Mouse (Mus musculus) naive thymus-derived CD4-positive, alpha-beta T cell, adult 2 months (primary cell): ENCODE data around the gene Arid5b.

Experiments
- DNase-seq: peaks from one replicate; pipeline ENCODE4 v3.0.0-alpha.2; 2011; ENCODE audit warnings: low read depth

The Arid5b gene

DNA sequence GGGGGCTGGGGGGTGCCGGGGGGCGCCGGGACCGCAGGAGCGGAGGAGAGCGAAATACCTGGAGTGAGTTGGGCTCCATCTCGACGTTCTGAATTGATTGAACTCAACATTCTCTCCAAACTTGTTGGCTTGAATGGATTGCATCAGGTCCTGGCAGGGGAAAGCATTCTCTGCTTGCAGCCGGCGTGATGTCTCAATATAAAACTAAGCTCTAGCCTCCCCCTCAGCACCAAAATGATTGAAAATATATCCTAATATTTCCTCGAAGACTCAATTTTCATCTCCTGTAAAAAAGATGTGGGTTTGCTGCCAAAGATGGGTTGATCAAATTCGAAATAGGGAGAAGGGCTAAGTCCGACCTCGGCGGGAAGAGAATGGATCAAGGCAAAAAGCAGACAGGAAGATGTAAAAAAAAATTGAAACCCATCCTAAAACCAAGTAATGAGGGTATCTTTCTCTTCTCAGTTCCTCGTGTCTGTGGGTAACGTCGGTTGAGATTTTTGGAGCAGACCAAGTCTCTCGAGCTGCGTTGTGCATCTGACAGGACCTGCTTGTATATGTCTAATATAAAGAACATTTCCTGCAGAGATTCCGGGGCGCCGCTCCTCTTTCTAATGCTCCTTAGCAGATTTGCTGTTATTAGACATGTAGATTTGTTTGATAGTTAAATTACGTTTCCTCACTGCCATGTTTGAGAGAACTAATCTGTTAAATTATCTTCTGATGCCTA is at the start of gene Arid5b:
Gene Arid5b (minus strand): TSS at position 109 of the 730 bp plus-strand sequence.
- peak; percentile 88 for DNase-seq

- DNase-seq: no peak
Measured at GRCm38 (mm10) chr10:68325378-68325777, 46.8 kb upstream of the Arid5b start.

DNA sequence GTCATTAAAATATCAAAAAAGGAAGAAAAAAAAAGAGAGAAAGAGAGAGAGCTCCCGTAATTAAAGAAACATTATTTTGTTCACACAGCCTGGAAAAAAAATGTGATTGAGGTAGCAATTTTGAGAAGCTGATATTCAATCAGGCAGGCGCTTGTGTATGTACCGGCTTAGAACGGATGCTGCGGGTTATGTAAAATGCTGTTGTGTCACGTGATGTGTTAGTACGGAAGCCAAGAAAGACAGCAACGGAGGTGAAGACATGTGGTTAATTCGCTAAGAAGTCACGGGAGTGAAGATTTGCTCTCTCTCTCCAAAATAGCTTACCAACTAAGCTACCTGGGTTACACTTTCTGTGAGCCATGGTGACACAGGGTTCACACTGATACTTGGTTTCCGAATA is 45.5 kb upstream of the Arid5b start:
- DNase-seq: no peak

DNA sequence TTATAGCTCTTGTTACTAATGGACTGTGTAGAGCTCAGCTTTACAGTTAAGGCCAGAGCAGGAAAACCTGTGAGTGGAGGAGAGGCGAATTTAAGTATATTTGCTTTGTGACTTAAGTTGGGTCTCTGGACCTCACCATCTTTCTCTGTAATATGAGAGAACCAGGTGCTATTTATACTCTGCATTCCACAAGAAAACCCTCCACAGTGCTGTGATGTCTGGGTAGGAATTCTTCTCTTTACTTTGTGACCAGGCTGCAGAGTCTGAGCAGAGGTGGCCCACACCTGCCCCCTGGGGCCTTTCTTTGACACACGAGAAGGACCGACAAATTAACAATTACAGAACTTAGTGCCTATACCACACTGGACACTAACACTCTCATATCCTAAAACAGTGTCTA is 44.6 kb upstream of the Arid5b start:
- DNase-seq: no peak

DNA sequence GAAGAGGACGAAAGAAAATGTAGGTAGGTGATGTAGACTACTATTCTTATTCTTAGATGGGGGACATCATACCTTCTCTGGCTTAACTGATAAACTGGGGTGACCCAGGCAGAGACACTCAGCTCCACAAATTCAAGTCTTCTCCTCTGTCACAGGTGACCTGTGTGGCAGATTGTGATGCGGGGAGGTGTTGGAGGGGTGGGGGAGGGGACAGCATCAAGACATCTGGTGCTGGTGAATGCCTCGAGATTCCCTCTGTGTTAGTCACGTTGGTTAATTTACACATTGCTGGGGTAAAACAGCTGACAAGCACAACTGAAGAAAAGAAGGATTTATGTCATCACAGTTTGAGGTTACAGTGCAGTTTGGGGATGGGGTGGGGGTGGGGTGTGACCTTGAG is 42.4 kb upstream of the Arid5b start:
- no peak for DNase-seq

GRCm38 (mm10) chr10:68320496-68320895 is 42.0 kb upstream of the Arid5b start:
- DNase-seq: no peak

GRCm38 (mm10) chr10:68319438-68319837 is 40.9 kb upstream of the Arid5b start:
- DNase-seq: no peak

- no peak for DNase-seq
Measured at GRCm38 (mm10) chr10:68318438-68318979, 40.0 kb upstream of the Arid5b start.

DNA sequence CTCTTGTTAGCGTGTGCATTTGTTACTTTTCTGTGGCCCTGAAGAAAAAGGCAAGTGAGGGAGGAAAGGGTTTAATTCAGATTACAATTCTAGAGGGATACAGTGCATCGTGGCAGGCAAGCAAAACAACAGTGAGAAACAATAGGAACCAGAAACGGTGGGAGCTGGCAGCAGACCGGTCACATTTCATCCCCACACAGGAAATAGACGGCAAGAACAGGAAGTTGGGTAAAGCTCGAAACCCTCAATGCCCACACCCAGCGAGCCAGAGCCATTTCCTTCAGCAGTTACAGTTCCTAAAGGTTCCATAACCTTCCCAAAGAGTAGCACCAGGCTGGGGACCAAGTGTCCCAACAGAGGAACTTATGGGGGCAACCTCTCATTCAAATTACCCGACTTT is 34.2 kb upstream of the Arid5b start:
- no peak for DNase-seq

GRCm38 (mm10) chr10:68301013-68301412 is 22.5 kb upstream of the Arid5b start:
- no peak for DNase-seq

GRCm38 (mm10) chr10:68289465-68289864 is 10.9 kb upstream of the Arid5b start:
- no peak for DNase-seq

DNA sequence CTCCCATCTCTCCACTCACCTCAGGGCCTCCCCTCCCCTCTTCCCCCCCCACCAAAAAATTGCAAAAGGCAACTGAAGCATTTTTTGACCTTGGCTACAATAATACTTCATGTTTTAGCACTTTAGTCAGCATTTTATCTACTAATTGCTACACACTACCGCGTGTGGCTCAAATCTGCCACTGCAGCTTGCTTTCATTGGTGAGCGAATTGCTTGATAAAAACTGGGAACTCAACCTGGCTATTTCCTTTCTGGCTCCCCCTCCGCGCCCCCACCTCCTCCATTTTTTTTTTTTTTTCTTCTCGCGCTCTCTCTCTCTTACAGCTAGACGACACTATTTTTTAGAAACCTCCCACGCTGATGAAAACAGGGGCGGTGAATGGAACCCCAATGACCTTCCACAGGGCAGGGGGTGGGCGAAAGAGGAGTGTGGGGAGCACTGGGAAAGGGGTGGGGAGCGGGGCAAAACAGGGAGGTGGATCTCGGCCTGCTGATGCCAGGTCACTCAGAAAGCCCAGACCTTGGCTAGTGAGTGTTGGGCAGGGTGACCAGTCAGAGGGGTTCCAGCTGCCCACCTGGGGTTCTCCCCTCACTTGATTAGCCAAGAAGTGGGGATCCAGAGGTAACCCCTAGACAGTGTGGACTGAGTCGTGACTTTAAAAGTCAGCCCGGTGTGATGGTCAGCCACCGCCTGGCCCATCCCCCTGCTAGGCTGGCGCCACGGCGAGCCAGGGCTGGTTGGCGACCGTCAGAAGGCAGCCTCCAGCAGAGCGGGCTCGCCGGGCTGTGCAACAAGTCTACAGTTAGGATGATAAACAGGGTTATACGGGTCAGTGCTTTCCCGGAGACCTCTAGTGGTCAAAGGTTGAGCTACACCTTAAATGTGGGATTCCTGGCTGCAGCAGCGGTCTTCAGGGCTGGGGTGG is 4.2 kb upstream of the Arid5b start:
- DNase-seq: peak; percentile 91

GRCm38 (mm10) chr10:68281775-68282106 is 3.2 kb upstream of the Arid5b start:
- no peak for DNase-seq

DNA sequence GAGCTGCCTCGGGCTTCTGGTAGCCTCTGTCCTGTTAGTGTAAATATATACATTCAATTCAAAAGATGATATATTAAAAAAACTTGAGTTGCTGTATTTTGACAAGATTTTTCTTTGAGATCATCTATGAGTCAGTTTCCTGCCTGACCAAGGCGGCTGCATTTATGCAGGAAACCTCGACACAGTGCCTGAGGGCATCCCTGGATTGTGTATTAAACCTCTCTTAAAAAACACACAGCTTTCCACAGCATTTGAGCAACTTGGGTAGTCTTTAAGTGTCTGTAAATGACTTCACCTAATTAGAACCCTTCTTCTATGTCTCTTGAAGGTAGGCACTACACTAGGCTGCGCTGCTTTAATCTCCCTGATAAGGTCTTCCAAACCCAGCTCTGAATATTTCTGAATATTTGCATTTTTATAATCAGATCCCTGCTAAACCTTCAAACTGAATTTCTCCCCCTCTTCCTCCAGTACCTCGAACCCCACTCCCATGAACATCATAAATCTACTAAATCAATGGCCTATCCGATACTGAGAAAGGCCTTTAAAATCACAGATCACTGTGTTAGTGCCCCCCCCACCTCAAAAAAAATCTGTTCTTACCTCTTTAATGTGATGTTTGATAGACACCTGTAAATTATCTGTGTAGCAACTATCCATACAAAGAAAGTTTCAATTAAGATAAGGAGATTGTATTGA is 2.7 kb upstream of the Arid5b start:
- DNase-seq: peak; percentile 28

DNA sequence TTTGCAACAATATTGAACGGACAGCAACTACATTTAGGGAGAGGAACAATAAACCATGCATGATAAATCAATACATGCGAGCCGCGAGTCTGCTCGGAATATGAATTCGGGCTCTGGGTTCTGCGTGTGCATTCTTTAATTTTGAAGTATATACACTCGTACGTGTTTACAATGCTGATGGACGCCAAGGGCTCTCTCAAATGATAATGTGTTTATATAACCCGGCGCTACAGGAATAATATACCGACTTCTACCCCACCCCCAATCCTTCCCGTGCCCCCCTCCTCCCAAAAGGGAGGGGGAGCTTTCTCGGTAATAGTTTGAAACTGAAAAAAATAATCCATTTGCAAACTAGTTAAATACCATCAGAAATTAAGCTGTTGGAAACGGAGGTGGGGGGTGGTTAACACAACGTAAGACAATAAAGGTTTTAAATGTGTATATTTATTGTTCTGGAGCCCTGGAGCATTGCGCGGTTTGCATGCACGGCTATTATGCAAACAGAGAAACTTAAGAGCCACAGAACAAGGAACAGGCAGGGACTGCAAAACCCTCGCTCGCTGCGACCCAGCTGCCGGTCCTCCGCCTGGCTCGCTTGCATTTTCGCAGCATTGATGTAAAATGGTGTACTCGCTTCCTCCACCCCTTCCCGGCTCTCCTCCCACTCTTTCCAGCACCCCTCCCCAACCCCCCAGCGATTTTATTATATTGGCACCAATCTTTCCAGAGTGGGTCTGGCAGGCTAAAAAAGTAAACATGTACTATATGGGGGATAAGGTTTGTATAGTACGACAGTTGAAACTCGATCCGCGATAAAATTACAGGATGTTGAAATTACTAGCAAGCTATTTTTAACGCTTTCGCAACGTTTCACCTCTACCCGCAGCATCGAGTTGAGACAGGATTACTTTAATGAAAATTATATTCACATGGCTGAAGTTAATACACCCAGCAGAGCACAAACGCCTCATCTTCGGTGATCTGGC is 1.3 kb upstream of the Arid5b start:
- DNase-seq: peak; percentile 70

DNA sequence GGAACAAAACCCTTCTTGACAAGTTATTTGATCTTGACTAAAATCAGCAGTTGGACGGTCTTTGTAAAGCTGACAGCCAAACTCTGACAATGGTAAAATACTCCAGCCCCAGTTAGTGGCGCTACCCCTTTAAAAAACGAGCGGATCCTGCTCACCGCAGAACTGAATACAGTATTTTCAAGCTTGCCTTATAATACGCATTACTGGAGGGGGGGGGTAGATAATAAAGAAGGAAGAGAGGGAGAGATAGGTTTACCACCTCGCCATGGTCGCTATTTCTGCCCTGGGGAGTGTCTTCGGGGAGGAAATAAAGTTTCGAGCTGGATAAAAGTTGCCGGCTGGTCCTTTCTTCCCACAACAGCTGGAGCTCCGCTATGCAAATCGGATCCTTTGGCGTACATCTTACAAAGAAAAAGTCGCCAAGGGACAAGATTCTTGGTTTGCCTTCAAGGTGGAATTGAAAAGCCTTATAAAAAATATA is 829 bp downstream of the Arid5b start:
- peak; percentile 84 for DNase-seq

DNA sequence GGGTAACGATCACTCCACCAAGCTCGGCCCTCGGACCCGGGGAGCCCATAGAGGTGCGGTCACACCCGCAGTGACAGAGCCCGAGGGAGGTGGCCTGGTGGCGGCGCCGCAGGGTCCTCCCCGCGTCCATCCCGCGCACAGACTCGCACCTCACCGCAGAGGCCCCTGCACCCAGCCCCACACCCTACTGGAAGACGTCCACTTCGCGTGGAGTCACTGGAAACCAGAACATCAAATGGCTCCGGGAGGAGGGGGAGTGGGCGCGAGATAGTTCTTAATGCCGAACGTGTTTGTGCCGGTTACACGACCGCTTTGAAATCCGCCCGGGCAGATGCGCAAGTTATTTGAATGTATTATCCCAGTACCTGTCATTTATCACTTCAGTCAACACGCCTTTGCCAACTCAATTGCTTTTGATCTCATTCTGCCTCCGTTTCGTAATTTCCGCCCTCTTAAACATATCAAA is 1.5 kb downstream of the Arid5b start:
- DNase-seq: peak; percentile 93

GRCm38 (mm10) chr10:68276350-68276975 is 2.1 kb downstream of the Arid5b start:
- peak; percentile 90 for DNase-seq

GRCm38 (mm10) chr10:68274900-68275760 is 3.4 kb downstream of the Arid5b start:
- DNase-seq: no peak
